Mouse (Mus musculus) ES-Bruce4 (cell line): Measurements from ENCODE around the gene Krt72. TPM values are rescaled to one million over a fixed set of nuclear protein-coding genes. Genes with fewer than 3 reads are reported as not detected.

Experiments
- H3K27ac ChIP-seq: 2 replicates; pipeline ENCODE4 v1.5.1; 2012; ENCODE audit warnings: low read length, inconsistent platforms; ENCODE audit not compliant: insufficient read depth
- H3K27me3 ChIP-seq: 2 replicates; pipeline ENCODE4 v1.6.1; 2012; ENCODE audit warnings: mild to moderate bottlenecking, low read length, inconsistent platforms; ENCODE audit not compliant: control insufficient read depth, poor library complexity, insufficient read depth, severe bottlenecking
- H3K36me3 ChIP-seq: 2 replicates; pipeline ENCODE4 v1.6.1; 2012; ENCODE audit warnings: inconsistent platforms, mild to moderate bottlenecking, low read length, moderate library complexity; ENCODE audit not compliant: control insufficient read depth, poor library complexity, insufficient read depth, severe bottlenecking
- H3K4me1 ChIP-seq: one replicate; pipeline ENCODE4 v1.8.1; 2011; ENCODE audit warnings: low read length; ENCODE audit not compliant: control insufficient read depth, insufficient read depth
- H3K4me3 ChIP-seq: 2 replicates; pipeline ENCODE4 v1.5.1; 2011; ENCODE audit warnings: low read depth, mild to moderate bottlenecking, low read length
- H3K9ac ChIP-seq: 2 replicates; pipeline ENCODE4 v1.6.1; 2012; ENCODE audit warnings: low read depth, mild to moderate bottlenecking, inconsistent platforms; ENCODE audit not compliant: poor library complexity, severe bottlenecking
- H3K9me3 ChIP-seq: replicated peaks from 2 replicates; pipeline ENCODE4 v1.6.1; 2012; ENCODE audit warnings: mild to moderate bottlenecking, low read length, inconsistent platforms; ENCODE audit not compliant: control insufficient read depth, poor library complexity, insufficient read depth, severe bottlenecking
- CTCF ChIP-seq: IDR thresholded peaks from one replicate; pipeline ENCODE4 v1.8.1; 2011; ENCODE audit warnings: low read depth, low read length
- EP300 ChIP-seq: IDR thresholded peaks from 2 replicates; pipeline ENCODE4 v1.6.1; 2011; ENCODE audit warnings: low read depth, low read length; ENCODE audit not compliant: insufficient read depth
- POLR2A ChIP-seq: IDR thresholded peaks from one replicate; pipeline ENCODE4 v1.8.1; 2011; ENCODE audit warnings: low read length; ENCODE audit not compliant: insufficient read depth
- polyA plus RNA-seq: library from polyadenylated mRNA; stranded (reverse); fragments of >200 nt; gene quantifications from 2 replicates; pipeline ENCODE4 v1.2.4, GENCODE M21; 2011; ENCODE audit warnings: low read depth; ENCODE audit not compliant: missing spikeins, insufficient read depth, insufficient read length

The Krt72 gene
- polyA plus RNA-seq, 1 experiment: not detected

- TF ChIP-seq CTCF: no peak
- TF ChIP-seq EP300: no peak
- no peak for TF ChIP-seq POLR2A
- H3K9ac ChIP-seq: no peak overlapping the region
- no peaks in the 10 kb centered on the region for H3K27me3 ChIP-seq
- H3K4me1 ChIP-seq: no peaks in the 10 kb centered on the region
- no peak overlapping the region for H3K27ac ChIP-seq
- no peak overlapping the region for H3K4me3 ChIP-seq
- no peaks in the 10 kb centered on the region for H3K9me3 ChIP-seq
- no peaks in the 10 kb centered on the region for H3K36me3 ChIP-seq
These were observed 16.0 kb downstream of the Krt72 start for GRCm38 (mm10) chr15:101770226-101770625.

GRCm38 (mm10) chr15:101742711-101743110 is 43.5 kb downstream of the Krt72 start, which contains the start of gene Krt71:
Krt71 (minus strand) TSS chr15:101743109.
- no peaks in the 10 kb centered on the region for H3K27me3 ChIP-seq
- no peaks in the 10 kb centered on the region for H3K4me1 ChIP-seq
- no peak within 1 kb of the TSS for H3K27ac ChIP-seq
- no peaks in the 10 kb centered on the region for H3K36me3 ChIP-seq
- H3K4me3 ChIP-seq: peak within 1 kb of the TSS; percentile 33
- H3K9ac ChIP-seq: no peak within 1 kb of the TSS
- H3K9me3 ChIP-seq: no peaks in the 10 kb centered on the region
- no peak for TF ChIP-seq CTCF
- no peak for TF ChIP-seq EP300
- no peak for TF ChIP-seq POLR2A

GRCm38 (mm10) chr15:101737786-101738185 is 48.5 kb downstream of the Krt72 start:
- Histone ChIP-seq H3K9ac (no peak overlapping the region), H3K4me1 (no peaks in the 10 kb centered on the region), H3K36me3 (no peaks in the 10 kb centered on the region), H3K9me3 (no peaks in the 10 kb centered on the region), H3K27ac (no peak overlapping the region), H3K27me3 (no peaks in the 10 kb centered on the region), H3K4me3 (no peak overlapping the region)
- TF ChIP-seq CTCF (no peak), POLR2A (no peak), EP300 (no peak)

- no peak overlapping the region for H3K4me3 ChIP-seq
- H3K27me3 ChIP-seq: no peaks in the 10 kb centered on the region
- H3K9me3 ChIP-seq: no peaks in the 10 kb centered on the region
- H3K27ac ChIP-seq: no peak overlapping the region
- no peaks in the 10 kb centered on the region for H3K4me1 ChIP-seq
- no peaks in the 10 kb centered on the region for H3K36me3 ChIP-seq
- no peak for TF ChIP-seq POLR2A
- no peak overlapping the region for H3K9ac ChIP-seq
These were observed 55.6 kb downstream of the Krt72 start for GRCm38 (mm10) chr15:101730653-101731052.

Other genes starting within 250 kb of the Krt72 start
- gene Krt82, start 235.8 kb downstream of the Krt72 start, polyA plus RNA-seq: not detected in 2 replicates
- gene Krt90, start 223.5 kb downstream of the Krt72 start, polyA plus RNA-seq: not detected in 2 replicates
- not detected in 2 replicates for gene Krt75, start 212.6 kb downstream of the Krt72 start, polyA plus RNA-seq
- gene Gm5414, start 158.3 kb downstream of the Krt72 start, polyA plus RNA-seq: not detected in 2 replicates
- gene Gm5478, start 139.1 kb downstream of the Krt72 start, polyA plus RNA-seq: not detected in 2 replicates
- not detected in 2 replicates for gene Krt6b, start 106.2 kb downstream of the Krt72 start, polyA plus RNA-seq
- gene Krt6a, start 92.2 kb downstream of the Krt72 start, polyA plus RNA-seq: not detected in 2 replicates
- not detected in 2 replicates for gene Krt5, start 73.6 kb downstream of the Krt72 start, polyA plus RNA-seq
- not detected in 2 replicates for gene Krt71, start 43.4 kb downstream of the Krt72 start, polyA plus RNA-seq
- gene Krt73, start 15.9 kb upstream of the Krt72 start, polyA plus RNA-seq: not detected in 2 replicates
- gene Krt2, start 31.7 kb upstream of the Krt72 start, polyA plus RNA-seq: not detected in 2 replicates
- not detected in 2 replicates for gene Krt1, start 64.3 kb upstream of the Krt72 start, polyA plus RNA-seq
- gene Krt77, start 83.2 kb upstream of the Krt72 start, polyA plus RNA-seq: not detected in 2 replicates
- gene Krt76, start 106.5 kb upstream of the Krt72 start, polyA plus RNA-seq: not detected in 2 replicates
- not detected in 2 replicates for gene Krt4, start 138.3 kb upstream of the Krt72 start, polyA plus RNA-seq
- not detected in 2 replicates for gene Krt79, start 153.9 kb upstream of the Krt72 start, polyA plus RNA-seq
- gene Krt78, start 167.8 kb upstream of the Krt72 start, polyA plus RNA-seq: not detected in 2 replicates
- 306 and 318 TPM in 2 replicates for gene Krt8, start 218.0 kb upstream of the Krt72 start, polyA plus RNA-seq
- gene Krt18, start 241.7 kb upstream of the Krt72 start, polyA plus RNA-seq: 334 and 349 TPM in 2 replicates